Mouse (Mus musculus) layer of hippocampus, postnatal 25 days (tissue): ENCODE measurements at regions not wholly inside any gene's neighbourhood (a gene's known extent, or its start where the extent isn't known, plus 50 kb on each side); places are given as distances from the start of the nearest gene placed in this dataset.
"Not testable (repeated sequence)": the region's sequence is repeated elsewhere in the genome, so short reads cannot be mapped to it uniquely, and the experiment has no call there.

Source experiments
- DNase-seq, 2 experiments: peaks; one replicate each; pipeline ENCODE4 v3.0.0; 2022; ENCODE audit warnings: mixed read lengths in 2 of 2, low spot score in 1 of 2; ENCODE audit errors: extremely low spot score in 1 of 2

DNA sequence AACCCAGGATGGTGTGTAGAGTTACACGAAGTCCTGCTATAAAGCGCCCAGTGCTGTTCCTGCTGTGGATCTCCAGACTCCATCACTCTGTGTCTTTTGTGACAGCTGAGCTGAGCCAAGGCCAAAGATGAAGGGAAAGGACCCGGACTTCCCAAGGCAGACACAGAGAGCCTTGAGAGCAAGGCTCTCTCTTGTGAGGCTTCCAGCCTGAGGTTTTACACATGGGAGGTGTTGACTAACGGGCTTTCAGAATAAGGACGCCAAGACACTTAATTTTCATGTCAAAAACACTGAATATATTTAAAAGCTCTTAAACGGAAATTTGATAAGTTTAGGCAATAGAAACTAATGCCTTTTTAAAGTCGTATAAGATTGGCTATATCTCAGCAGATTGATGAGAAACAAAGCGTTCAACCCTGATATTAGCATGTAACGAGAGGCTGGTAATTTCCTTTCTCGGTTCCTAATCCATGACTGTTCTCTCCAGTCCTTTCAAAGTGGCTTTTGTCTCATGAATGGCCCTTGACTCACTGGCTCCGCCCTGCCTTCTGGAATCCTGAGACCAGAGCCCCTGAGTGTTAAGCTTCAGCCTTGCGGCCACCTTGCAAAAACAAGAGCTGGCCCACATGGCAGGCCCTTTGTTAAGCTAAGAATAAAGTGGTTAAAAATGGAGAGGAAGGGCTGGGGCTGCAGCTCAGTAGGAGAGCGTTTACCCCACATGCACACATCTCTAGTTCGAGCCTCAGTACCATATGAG lies 145.8 kb downstream of the Nkx6-1 start:
- DNase-seq, result no peak

DNA sequence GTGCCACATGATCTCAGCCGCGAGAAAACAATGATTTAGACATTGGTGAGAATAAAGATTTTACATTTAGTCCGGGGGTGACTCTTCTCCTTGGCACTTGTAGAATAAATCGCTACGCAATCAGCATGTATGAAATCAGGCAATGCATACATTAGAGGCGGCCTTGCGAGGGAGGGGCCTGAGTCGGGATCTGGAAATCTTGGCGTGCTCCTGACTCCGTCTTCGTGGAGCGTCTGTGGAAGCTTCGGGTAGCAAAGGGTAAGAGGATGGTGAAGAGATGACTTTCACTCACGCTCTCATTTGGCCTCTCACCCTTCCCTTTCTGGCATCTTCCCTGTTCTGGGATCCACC lies 167.1 kb downstream of the Nkx6-1 start:
- DNase-seq, result no peak

DNA sequence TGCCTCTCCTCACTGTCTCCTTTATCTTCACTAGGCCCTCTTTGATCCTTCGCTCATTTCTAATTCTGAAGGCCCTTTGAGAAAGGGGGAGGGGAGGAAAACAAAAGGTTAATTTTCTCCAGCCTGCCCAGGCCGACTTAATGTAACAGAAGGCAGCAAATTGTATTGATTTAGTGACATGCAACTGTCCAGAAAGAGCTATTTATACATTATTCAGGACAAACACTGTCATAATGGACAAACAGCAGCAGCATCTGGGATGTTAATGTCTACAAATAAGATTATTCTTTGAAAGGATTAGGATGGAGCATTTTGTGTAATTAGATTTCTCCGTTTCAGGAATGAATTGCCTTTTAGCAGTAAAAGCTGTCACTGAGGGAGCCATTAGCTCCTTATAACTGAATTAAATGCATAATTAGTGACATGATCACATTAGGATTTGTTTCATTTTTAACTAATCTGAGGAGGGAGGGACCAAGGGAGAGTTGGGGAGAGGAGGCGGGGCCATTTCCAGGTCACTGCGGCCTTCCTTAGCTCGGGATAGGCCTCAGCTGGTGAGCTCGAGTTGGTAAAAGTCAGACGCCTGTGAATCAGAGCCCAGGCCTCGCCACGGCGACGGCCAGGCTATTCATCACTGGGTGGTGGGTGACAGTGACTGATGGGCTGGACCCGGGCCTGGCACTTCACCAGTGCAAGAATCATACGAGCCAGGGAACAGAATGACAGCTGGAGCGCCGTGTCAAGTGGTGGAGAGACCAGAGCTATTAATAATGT lies 167.7 kb downstream of the Nkx6-1 start:
- DNase-seq, result no peak

DNA sequence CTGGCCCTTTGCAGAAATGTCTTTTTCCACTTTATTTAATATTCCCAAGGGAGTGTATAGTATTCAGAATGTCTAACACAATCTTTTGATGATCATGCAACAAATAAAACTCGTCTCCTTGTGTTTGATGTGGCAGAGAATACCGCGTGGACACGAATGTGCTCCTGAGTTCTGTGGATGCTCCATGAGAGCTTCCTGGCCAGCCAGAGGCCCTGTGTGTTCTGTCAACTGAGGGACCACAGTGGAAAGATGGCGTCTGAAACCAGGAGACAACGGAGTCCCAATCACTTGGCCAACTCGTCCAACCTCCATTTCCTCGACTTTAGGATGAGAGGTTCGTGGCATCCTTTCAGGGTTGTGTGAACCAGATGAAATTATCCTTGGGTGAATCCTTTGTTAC lies 168.6 kb downstream of the Nkx6-1 start:
- DNase-seq, result no peak

DNA sequence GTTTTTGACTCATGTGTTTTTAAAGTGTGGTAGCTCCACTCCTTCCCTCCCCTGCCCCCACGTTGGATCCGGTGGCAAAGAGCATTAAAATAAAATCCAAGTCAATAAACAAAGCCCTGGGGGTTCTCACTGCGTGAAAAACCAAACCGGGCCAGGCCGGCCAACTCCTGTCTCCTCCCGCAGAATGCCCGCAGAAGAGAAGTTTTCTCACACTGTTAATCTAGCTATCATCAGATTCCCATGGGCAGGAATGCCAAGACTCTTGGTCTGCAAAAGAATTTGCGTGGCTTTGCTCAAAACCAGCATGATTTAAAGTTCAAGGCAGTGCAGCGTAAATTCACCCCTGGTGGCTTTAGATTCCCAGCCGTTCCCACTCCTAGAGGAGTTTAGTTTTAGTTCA lies 219.0 kb downstream of the Nkx6-1 start:
- DNase-seq, result no peak

DNA sequence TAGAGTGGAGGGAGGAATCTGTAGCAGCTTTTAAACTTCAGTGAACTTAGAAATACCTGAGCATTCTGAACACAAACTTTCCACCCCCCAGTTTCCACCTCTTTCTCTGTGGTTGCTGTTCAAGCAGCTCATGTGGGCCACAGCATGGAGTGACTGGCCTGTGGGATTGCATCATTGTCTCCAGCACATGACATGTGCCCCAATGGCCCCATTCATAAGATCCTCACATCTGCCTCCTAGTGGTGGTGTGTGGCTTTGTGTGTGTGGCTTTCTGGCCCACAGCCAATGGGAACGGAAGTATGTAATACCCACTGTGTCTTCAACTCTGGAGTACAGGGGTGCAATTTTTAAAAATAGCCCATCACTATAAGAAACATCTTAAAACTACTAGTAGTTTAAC lies 223.0 kb downstream of the Nkx6-1 start:
- DNase-seq, result no peak

DNA sequence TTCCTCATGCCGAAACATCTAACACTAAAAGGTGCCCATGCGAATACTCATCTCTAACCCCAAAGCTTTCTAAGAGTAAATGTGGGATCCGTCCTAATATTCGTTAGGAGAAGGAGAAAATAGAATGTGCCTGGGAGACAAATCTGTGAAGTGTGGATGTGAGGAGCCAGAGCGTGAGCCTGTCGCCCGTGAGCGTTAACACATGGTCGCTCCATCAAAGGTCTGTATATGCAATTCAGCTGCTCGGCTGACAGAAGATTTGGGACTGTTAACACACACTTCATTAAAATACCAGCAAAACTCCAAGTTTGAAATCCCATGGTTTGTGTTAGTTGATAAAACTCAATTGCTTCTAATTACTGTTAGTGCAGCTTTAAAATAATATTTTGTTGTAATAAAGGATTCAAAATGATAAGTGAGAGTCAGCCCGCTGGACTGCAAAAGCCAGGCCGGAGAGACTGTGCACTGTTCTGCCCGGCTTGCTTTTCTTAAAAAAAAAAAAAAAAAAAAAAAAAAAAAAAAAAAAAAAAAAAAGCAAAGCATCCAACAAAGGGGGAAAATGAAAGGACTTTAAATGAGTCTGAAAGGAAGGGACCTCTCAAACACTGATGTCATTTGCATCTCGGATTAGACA lies 227.0 kb downstream of the Nkx6-1 start:
- DNase-seq, result no peak

DNA sequence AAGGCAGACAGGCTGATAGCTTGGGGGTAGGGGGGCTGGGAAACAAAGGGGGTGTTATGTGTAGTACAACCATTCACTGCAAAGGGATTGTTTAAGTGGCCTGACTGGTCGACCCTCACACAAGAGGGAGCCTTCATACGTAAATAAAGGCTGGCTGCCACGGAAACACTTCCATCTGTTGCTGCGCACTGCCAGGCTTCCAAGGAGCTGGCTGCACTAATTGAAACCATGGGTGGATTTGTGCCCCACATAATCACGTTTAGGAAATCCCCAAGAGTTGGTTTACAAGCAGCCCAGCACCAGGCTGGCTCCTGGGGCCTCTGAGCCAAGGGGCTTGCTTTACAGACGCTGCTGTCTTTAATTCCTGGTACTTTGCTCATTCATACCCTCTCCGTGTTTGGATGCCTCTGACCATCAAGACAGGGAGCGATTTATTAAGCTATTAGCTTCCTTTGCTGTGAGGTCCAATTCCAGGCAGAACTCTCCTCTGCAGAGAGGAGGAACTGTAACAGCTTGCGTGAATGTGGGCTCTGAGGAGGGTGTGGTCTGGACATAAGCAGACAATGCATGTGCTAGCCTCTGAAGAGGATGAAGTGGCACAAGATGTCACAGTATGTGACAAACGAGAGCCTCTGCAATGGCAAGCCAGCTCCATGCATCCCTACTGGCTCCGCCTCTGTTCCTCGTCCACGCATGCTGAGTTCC lies 238.6 kb downstream of the Nkx6-1 start:
- DNase-seq, result peak in 1 of 2 experiments; percentile 7

DNA sequence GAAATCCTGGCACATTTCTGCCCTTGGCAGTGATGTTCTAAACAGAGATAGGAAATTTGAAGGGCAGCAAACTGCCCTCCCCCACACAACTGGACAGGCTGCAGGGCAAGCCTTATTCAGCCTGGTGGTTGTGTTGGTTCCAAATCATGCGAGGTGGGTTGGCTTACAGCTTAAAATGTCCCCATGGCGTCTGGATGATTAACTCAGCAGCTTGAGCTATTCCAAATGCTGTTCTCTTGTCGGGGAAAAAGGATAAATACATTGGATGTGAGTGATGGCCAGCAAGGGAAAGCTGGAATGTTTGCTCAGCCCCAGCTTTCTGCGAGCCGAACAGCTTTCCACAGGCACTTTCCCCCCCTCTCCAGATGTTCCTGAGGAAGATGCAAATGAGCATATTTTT lies 280.5 kb downstream of the Nkx6-1 start:
- no peak for DNase-seq

DNA sequence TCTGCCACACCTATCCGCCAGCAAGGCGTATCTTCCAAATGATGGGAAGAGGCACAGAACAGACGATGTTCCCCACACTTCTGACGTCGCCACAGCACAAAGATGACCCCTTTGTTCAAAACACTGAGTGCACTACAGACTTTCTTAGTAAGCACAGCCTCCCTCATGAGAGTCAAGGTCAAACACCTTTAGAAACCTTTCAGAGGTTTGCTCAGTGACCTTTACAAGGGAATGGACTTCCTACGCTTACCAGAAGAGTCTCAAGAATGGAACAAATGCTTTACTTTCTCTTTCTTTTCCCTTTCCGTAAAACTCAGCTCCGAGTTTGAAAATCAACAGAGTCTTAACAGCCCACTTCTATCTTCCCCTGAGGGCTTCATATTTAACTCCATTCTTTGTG lies 283.4 kb downstream of the Nkx6-1 start:
- no peak for DNase-seq

DNA sequence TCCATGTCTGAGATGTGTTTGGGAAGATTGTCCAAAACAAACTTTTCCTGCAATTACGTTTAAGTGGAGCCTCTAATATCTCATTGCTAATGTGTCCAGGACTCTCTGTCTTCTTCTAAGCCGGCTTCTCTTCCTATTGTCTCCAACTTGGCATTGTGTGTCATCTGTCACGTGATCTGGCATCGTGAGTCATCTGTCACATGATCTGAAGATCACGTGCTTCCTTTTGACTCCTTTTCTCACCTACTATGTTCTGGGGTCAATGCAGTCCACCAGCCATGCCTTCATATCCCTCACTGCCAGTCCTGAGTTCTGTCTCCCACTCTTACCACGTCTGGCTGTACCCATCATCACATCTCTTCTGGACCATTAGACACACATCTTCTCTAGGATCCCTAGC lies 288.1 kb downstream of the Nkx6-1 start:
- DNase-seq, result no peak

DNA sequence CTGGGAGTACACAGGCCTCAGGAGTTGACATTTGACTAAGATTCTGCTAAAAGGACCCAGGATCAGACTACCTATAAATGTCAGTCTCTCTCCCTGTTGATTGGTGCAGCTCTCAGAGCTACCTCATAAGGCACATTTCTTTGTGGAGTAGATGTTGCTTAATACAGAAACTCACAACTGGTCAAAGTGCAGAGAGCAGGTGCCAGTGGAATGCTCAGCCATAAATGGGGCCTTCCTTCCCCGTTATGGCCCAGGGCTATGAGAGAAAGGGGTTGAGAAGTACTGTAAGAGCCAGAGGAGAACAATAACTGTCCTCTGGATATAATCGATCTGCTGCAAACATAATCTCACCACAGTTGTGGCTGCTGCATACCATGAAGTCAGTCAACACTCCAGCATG lies 290.7 kb downstream of the Nkx6-1 start:
- no peak for DNase-seq

DNA sequence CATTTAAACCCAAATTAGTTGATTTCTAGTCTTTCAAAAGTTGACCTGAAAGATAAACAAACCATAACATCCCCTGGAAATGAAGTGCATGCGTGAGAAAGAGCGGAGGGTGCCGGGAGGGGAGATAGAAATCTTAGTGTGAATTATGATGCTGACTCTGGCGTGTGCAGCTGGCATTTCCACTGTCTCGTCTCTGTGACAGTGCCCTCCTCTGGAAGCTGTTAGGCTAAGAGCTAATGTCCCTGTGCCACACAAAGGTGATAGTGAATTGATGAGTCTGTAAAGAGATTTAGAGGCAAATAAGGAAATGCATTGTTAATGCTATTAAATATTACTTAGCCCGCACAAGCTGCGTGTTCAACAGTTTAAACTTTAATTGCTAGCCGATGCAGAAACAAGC lies 292.6 kb downstream of the Nkx6-1 start:
- no peak for DNase-seq

DNA sequence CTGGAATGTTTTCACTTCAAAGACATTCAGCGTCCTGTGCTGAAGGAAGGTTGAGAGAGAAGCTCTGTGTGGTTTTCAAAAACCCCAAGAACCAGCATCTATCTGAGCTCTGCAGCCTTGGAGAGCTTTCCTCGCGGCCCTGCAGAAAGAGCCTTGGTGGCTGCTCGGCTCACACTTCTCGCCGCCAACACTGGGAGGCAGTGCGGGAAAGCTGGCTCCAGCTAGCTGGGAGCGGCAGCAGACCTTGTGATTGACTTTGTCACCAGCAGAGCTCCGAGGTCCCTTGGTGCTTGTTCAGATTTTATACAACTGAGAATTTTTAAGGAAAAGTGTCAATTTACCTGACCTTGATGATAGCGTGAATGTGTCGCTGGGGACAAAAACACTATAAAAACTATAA lies 299.4 kb downstream of the Nkx6-1 start:
- peak; percentile 19 to 64 for DNase-seq

DNA sequence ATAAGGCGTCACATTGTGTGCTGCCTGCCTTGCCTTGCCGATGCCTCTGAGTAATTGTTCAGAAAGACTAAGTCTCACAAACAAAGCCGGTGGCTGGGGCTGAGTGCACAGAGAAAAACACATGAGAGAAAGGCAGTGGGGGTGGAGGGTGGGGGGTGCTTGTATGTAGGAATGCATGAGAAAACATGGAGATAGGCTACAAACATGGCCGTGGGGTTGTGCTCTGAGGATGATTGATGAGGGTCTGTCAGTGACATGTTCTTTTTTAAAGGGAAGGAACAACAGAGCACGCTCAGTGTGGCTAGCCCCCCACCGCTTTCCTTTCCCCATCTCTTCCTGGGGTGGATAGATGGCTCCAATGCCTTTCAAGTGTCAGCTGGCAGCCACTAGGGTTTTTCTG lies 304.8 kb downstream of the Nkx6-1 start:
- DNase-seq, result no peak

DNA sequence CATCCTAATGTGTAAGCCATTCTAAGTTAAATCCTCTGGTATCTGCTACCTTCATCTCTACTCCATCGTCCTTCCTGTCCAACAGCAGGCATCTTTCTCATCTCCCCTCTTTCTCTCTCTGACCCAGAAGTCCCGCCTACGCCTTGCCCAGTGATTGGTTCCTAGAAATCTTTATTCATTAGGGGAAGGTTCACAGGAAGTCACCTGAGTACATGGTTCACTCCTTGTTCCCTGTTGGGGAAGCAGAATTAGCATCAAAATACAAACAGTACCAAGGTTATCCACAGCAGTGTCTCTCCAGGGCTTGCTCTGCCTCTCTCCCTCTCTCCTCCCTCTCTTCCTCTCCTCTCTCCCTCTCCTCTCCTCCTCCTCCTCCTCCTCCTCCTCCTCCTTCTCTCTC lies 319.4 kb downstream of the Nkx6-1 start:
- DNase-seq, result no peak

DNA sequence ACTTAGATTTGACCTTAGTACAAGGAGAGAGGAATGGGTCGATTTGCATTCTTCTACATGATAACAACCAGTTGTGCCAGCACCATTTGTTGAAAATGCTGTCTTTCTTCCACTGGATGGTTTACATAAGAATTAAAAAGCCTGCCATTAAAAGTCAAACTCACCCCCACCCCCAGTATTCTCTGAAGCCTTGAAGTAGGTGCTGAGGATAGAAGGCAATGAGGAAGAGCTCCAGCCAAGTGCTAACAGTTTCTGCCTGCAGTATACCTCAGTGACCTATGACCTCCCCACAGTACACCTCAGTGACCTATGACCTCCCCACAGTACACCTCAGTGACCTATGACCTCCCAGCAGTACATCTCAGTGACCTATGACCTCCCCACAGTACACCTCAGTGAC lies 328.4 kb downstream of the Nkx6-1 start:
- not testable (repeated sequence) for DNase-seq

DNA sequence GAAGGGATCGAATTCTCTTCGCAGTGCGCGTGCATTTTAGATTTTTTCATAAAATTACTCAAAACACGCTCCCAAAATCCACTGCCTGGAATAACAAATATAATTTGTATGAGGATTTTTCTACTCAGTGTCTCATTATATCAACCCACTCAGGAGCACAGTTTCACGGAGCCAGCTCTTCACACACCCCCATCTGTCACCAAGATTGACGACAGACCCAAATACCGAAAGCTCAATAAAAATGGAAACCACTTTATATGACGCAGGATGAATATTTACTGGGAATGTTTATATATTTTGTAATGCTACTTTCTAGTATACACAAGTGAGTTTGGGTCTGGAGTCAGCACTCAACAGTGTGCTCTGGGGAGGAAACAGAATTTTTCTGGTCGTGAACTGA lies 333.0 kb downstream of the Nkx6-1 start:
- DNase-seq, result no peak

DNA sequence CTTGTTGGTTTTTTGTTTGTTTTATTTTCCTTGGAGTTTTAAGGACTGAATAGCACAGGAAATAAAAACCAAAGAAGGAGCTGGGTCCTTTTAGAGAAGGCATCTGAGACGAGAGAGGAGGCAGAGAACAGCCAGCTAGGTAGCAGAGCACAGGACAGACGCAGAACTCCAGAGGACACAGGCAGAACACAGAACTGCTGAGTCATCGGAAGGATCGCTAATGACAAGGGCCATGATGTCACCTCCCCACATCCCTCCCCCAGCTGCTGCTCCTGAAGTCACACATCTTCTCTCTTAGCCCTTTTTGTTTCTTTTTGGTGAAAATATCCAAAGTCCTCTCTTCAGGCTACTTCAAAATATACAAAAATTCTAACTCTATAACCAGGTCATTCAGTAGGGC lies 338.7 kb downstream of the Nkx6-1 start:
- DNase-seq, result no peak

DNA sequence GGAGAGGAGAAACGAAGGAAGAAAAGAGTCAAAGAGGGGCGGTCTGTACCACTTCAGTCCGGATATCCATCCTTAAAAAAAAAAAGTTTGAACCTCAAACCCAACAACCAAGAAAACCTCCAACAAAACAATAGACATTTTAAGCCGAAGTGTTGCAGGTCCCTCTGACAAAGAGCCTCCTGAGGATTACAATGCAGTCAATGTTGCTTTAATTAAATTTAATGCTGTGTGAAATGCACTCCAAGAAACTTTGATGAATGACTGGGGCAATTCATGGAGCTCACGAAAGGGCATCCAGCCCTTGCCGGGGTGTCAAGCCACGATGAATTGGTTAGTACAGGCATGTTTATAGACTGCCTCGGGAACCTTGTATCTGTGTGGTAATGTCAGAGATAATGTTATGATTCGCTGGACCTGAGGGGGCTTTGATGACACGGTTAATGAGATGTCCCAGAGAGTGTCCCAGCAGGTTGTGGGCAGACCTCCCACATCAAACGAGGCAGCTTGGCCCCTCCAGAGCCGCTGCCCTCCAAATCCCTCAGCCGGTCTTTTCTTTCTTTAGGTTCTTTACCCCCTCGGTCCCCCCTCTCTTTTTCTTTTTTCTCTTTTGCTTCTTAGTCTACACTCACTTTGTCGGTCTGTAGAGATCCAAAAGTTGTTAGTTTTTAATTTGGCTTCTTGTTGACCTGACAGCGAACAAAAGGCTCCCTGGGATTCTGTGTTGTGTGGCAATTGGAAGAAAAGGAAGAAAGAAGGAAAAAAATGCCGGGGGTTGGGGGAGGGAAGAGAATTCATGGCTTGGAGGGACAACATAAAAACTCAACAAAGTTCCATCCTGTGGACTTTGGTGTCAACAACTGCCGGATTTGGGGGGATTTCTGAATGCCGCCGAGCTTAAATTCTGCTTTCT lies 341.5 kb downstream of the Nkx6-1 start:
- no peak for DNase-seq
